Mouse (Mus musculus): ENCODE measurements around the gene Smpdl3a. TPM values are rescaled to one million over a fixed set of nuclear protein-coding genes. Genes with fewer than 3 reads are reported as not detected.
A peak's percentile ranks its signal among the peaks of the same experiment; 100 is the strongest.

Gene Smpdl3a
- total RNA-seq (2021) = 10 to 100 TPM; 66.4 to 74.7 TPM
- long read RNA-seq, experiment 1, transcript Smpdl3a-201 (8 exons, 1,961 nt) = major isoform, 55 of 84 reads
- long read RNA-seq, experiment 1, partial matches to known transcripts = 6 of 84 reads
- long read RNA-seq, experiment 1, other reads (novel, unspliced or antisense) = 23 of 84 reads
- long read RNA-seq, experiment 2, transcript Smpdl3a-201 (8 exons, 1,961 nt) = major isoform, 71 of 84 reads
- long read RNA-seq, experiment 2, partial matches to known transcripts = 1 of 84 reads
- long read RNA-seq, experiment 2, other reads (novel, unspliced or antisense) = 12 of 84 reads

GRCm38 (mm10) chr10:57794018-57794417, at the start of gene Smpdl3a:
TSS of gene Smpdl3a (plus strand) at chr10:57794335.
- peak within 1 kb of the TSS; percentile 97 for H3K27ac ChIP-seq
- TF ChIP-seq CTCF (IDR thresholded peaks at IDR 0.05) = no peak
- DNase-seq = no peak
- intact Hi-C loops (cut with DNase I) = loop anchor here (2.0 to 10.0 kb wide), 2 partner anchors 51 to 329 kb away; no protein-coding TSS in a partner anchor
- H3K4me3 ChIP-seq = peak within 1 kb of the TSS; percentile 87

- TF ChIP-seq CTCF (IDR thresholded peaks at IDR 0.05) = no peak
- no peak for DNase-seq
- intact Hi-C loops (cut with DNase I) = no loop called here
- H3K27ac ChIP-seq = no peak overlapping the region
- H3K4me3 ChIP-seq = no peak overlapping the region
Measured at GRCm38 (mm10) chr10:57745452-57745851, 48.7 kb upstream of the Smpdl3a start.

- DNase-seq = no peak
- TF ChIP-seq CTCF (IDR thresholded peaks at IDR 0.05) = no peak
- Histone ChIP-seq H3K27ac (no peak overlapping the region), H3K4me3 (no peak overlapping the region)
- intact Hi-C loops (cut with DNase I) = no loop called here
Measured at GRCm38 (mm10) chr10:57747127-57747526, 47.0 kb upstream of the Smpdl3a start.

- DNase-seq = no peak
- no peak overlapping the region for H3K4me3 ChIP-seq
- intact Hi-C loops (cut with DNase I) = no loop called here
- H3K27ac ChIP-seq = no peak overlapping the region
- TF ChIP-seq CTCF (IDR thresholded peaks at IDR 0.05) = no peak
Measured at GRCm38 (mm10) chr10:57753343-57753742, 40.8 kb upstream of the Smpdl3a start.

- intact Hi-C loops (cut with DNase I) = no loop called here
Measured at GRCm38 (mm10) chr10:57755201-57755736, 38.9 kb upstream of the Smpdl3a start.

DNA sequence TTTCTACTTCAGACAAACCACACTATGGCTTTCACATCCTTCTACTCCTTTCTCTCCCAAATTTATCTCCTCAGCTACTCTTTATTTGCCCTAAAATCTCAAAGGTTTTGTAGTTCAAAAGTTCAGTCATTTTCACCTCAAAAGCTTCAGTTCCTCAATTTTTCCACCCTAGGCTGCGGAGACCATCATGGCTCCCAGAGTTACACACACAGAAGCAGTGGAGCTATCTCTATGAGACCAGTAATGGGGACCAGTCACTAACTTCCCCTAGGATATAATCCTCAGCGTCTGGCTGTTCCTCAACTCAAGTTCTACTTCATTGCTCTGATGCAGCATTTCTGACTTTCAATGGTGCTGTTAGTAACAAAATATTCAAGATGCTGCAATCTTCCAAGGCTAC, 35.1 kb upstream of the Smpdl3a start:
- no peak for DNase-seq
- intact Hi-C loops (cut with DNase I) = no loop called here

More at GRCm38 (mm10) chr10:57755201-57755736, 38.9 kb upstream of the Smpdl3a start:
- no peak overlapping the region for H3K4me3 ChIP-seq
- DNase-seq = no peak
- TF ChIP-seq CTCF (IDR thresholded peaks at IDR 0.05) = no peak
- H3K27ac ChIP-seq = no peak overlapping the region

GRCm38 (mm10) chr10:57760694-57761093, 33.4 kb upstream of the Smpdl3a start:
- intact Hi-C loops (cut with DNase I) = no loop called here
- H3K4me3 ChIP-seq = no peak overlapping the region
- DNase-seq = no peak
- H3K27ac ChIP-seq = no peak overlapping the region
- no peak for TF ChIP-seq CTCF (IDR thresholded peaks at IDR 0.05)

More for the DNA sequence above, 35.1 kb upstream of the Smpdl3a start:
- no peak overlapping the region for H3K27ac ChIP-seq
- TF ChIP-seq CTCF (IDR thresholded peaks at IDR 0.05) = no peak
- no peak overlapping the region for H3K4me3 ChIP-seq

- no peak for TF ChIP-seq CTCF (IDR thresholded peaks at IDR 0.05)
- DNase-seq = no peak
- intact Hi-C loops (cut with DNase I) = no loop called here
Measured at GRCm38 (mm10) chr10:57763044-57763443, 31.1 kb upstream of the Smpdl3a start.

GRCm38 (mm10) chr10:57783289-57784130, 10.6 kb upstream of the Smpdl3a start:
- no peak for DNase-seq
- H3K27ac ChIP-seq = no peak overlapping the region
- intact Hi-C loops (cut with DNase I) = no loop called here
- H3K4me3 ChIP-seq = no peak overlapping the region
- TF ChIP-seq CTCF (IDR thresholded peaks at IDR 0.05) = no peak

More at GRCm38 (mm10) chr10:57763044-57763443, 31.1 kb upstream of the Smpdl3a start:
- H3K4me3 ChIP-seq = no peak overlapping the region
- H3K27ac ChIP-seq = no peak overlapping the region

DNA sequence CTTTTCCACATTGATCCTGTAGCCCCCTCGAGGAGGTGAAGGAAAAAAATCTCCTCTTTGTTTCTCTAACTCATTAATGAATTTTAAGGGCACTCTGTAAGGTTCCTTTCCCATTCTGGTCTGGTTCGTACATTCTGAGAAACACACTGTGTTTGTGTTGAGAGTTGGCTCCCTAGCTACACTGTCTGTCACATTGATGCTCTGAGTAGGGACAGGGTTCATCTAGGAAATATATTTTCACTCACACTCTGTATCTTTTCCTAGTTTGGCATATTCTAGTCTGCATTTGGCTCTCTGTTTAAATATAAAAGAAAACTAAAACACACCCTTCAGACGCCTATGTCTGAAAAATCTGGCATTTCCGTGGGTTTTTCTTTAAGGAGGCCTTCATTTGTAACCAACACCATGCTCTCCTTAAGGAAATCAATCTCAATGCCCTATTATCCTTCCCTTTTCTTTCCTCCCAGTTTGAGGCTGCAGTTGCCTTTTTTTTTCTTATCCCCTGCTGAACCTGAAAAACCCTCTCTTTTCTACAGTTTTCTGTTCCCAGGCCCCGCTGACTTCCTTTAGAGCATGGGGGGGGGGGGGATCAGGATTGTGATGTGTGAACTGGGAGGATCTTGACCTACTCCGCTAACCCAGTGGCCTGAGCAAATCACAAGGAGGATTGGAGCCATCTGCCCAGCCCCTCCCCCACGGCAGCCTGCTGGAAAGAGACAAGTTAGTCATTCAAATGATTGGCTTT, 9.8 kb upstream of the Smpdl3a start:
- no peak for TF ChIP-seq CTCF (IDR thresholded peaks at IDR 0.05)
- Histone ChIP-seq H3K4me3 (no peak overlapping the region), H3K27ac (no peak overlapping the region)
- DNase-seq = peak; percentile 63
- intact Hi-C loops (cut with DNase I) = no loop called here

GRCm38 (mm10) chr10:57784876-57785150, 9.3 kb upstream of the Smpdl3a start, which contains the start of gene Fabp7:
TSS of gene Fabp7 (plus strand) at chr10:57784881.
- Histone ChIP-seq H3K27ac (no peak within 1 kb of the TSS), H3K4me3 (no peak within 1 kb of the TSS)
- intact Hi-C loops (cut with DNase I) = no loop called here
- TF ChIP-seq CTCF (IDR thresholded peaks at IDR 0.05) = no peak
- DNase-seq = no peak

- no peak overlapping the region for H3K4me3 ChIP-seq
- intact Hi-C loops (cut with DNase I) = no loop called here
- DNase-seq = no peak
- no peak for TF ChIP-seq CTCF (IDR thresholded peaks at IDR 0.05)
- no peak overlapping the region for H3K27ac ChIP-seq
Measured at GRCm38 (mm10) chr10:57785552-57785951, 8.6 kb upstream of the Smpdl3a start.

Data from gastrocnemius, adult 2 months (tissue).